Mouse (Mus musculus) spleen, adult 2 months (tissue): ENCODE measurements around the gene Rptor.

Experiments used
- CTCF ChIP-seq: fragments of 200-500 bp; IDR thresholded peaks from 2 replicates; pipeline ENCODE4 v1.5.1; 2011; ENCODE audit warnings: mild to moderate bottlenecking, inconsistent platforms; ENCODE audit not compliant: insufficient read depth, insufficient read length, insufficient replicate concordance; ENCODE audit errors: extremely low read depth
- POLR2A ChIP-seq: fragments of 200-500 bp; IDR thresholded peaks from 2 replicates; pipeline ENCODE4 v1.6.1; 2011; ENCODE audit warnings: low read depth, low read length, inconsistent platforms

- no peak for TF ChIP-seq CTCF
- no peak for TF ChIP-seq POLR2A
Observed at GRCm38 (mm10) chr11:119643347-119643746, 40.6 kb downstream of the Rptor start.
